Mouse (Mus musculus): ENCODE results near the gene Ppargc1a.

Ppargc1a gene

GRCm38 (mm10) chr5:51567659-51568058 lies at the start of gene Ppargc1a:
Gene Ppargc1a (minus strand): TSS chr5:51567726.
- DNase-seq (ENCODE audit: low spot score in 2 of 2): no peak

- no peak for DNase-seq (ENCODE audit: low spot score in 2 of 2)
These were observed 49.4 kb upstream of the Ppargc1a start for GRCm38 (mm10) chr5:51616877-51617276.

GRCm38 (mm10) chr5:51612049-51612448 lies 44.5 kb upstream of the Ppargc1a start:
- DNase-seq (ENCODE audit: low spot score in 2 of 2): no peak

GRCm38 (mm10) chr5:51607686-51608480 lies 40.4 kb upstream of the Ppargc1a start:
- DNase-seq (ENCODE audit: low spot score in 2 of 2): no peak

DNA sequence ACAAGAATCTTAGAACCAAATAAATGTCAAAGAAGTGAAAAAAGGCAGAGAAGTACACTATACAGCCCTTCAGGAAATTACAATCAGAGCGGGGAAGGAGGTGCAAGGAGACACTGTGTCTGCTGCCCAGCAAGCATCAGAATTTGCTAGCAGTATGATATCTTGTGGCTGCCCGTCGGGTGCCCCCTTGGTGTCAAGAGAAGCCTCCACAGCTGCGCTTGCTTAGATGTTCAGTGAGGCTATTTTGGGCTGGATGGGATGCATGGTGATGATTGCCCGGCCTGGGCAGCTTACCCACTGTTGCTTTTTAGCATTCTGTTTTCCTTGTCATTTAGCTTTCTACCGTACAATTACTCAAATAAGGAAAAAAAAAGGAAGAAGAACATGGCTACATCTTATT lies 32.0 kb upstream of the Ppargc1a start:
- DNase-seq (ENCODE audit: low spot score in 2 of 2): no peak

DNA sequence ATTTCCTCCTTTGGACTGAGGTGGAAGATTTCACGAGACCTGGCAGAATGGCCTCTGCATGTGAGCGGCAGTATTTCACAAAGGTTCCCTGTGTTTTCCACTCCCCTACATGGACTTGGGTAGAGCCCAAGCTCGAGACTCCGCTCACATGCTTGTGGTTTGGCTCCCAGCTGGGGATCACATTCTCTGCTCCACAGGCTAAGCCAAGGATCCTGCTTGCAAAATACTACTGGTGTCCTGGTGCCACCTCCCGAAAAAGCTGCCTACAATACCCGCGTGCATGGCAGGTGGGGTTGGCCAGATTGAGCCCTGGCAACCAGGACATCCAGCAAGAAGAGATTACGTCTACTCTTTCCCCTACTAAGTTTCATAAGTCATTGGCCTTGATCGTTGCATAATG lies 28.1 kb upstream of the Ppargc1a start:
- DNase-seq (ENCODE audit: low spot score in 2 of 2): no peak

DNA sequence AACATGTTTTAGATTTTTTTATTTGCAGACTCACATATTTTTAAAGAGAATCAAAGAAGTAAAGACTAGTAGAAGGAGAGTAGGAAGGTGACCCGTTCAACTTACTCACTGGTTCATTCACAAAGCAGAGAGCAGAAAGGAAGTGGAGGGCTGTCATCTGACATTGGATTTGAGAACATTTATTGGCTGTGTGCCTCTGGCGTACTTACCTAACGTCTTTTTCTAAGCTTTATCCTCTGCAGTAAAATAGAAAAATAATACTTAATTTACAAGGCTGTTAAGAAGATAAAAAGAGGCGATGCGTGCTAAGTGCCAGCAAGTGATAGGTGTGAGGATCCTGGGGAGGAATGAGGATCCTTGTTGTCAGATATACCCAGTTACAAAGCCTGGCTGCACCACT lies 24.7 kb upstream of the Ppargc1a start:
- no peak for DNase-seq (ENCODE audit: low spot score in 2 of 2)

GRCm38 (mm10) chr5:51591537-51592154 lies 24.1 kb upstream of the Ppargc1a start:
- DNase-seq (ENCODE audit: low spot score in 2 of 2): no peak

DNA sequence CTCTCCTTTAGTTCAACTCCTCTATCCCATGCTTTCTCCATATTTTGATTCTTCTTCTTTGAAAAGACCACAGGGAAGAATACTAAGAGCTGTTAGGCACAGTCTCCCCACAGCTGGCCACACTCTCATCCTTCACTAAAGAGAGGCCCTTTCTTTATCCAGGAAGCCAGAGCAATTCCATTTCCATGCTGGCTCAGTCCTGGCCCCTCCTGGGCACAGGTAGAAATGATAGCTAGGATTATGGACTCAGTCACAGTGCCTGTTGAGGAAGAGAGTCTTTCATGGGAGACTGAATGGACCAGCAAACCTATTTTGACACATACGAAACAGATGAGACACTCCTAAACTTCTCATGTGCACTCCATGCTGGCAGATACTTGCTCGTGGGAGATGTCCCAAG lies 18.7 kb upstream of the Ppargc1a start:
- DNase-seq (ENCODE audit: low spot score in 2 of 2): no peak

DNA sequence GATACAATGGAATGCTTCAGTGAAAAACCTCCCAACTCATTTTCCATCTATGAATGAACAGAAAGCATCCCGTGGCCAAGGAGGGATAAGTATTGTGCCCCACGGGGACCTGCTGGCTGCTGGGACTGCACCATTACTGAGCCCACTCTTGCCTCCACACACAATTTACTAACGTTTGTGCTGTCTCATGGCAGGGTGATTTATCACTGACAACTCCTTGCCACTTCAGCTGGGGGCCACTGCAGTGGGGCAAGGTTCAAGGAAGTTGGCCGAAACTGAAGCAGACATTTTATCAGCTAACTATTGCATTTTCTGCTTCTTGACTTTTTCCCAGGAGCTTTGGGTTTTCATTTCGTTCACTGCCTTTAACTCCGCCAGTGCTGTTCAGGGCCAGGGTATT lies 17.5 kb upstream of the Ppargc1a start:
- no peak for DNase-seq (ENCODE audit: low spot score in 2 of 2)

DNA sequence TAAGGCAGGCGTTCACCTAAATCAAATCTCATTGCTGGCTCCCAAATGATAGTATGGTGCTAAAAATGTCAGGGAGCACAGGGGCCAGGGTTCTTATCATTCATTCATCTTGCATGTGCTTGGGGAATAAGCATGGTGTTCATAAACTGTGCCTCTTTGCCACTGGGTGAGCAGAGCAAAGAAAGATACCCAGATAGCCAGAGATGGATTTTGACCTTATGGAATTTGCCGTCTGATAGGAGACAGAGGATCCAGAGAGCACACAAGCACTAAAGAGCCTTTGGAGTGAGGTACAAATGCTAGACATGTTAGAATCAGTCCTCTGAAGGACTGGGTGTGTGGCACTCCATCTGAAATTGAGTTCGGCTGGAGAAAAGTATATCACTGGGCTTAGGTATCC lies 16.7 kb upstream of the Ppargc1a start:
- no peak for DNase-seq (ENCODE audit: low spot score in 2 of 2)

GRCm38 (mm10) chr5:51583632-51584031 lies 16.1 kb upstream of the Ppargc1a start:
- no peak for DNase-seq (ENCODE audit: low spot score in 2 of 2)

- no peak for DNase-seq (ENCODE audit: low spot score in 2 of 2)
These were observed 15.5 kb upstream of the Ppargc1a start for GRCm38 (mm10) chr5:51583030-51583429.

DNA sequence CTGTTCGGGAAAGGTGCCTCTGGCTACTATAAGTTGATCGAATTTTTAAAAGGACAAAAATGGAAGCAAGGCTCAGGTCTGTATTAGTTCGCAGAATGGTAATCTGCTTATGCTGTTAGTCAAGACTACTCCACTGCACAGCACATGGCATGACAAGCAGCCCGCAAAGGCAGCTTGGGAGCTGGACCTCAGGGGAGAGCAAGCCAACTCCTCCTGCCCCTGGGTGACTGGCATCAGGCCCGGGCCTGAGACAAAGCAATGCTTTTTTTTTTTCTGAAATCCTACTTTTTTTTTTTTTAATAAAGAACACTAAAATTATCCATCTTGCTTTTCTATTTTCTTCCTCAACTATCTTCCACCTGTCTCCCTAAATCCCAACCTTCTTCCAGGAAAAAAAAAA lies 15.1 kb upstream of the Ppargc1a start:
- DNase-seq (ENCODE audit: low spot score in 2 of 2): no peak

GRCm38 (mm10) chr5:51577594-51577993 lies 10.1 kb upstream of the Ppargc1a start:
- no peak for DNase-seq (ENCODE audit: low spot score in 2 of 2)

GRCm38 (mm10) chr5:51573770-51574169 lies 6.2 kb upstream of the Ppargc1a start:
- DNase-seq (ENCODE audit: low spot score in 2 of 2): no peak

DNA sequence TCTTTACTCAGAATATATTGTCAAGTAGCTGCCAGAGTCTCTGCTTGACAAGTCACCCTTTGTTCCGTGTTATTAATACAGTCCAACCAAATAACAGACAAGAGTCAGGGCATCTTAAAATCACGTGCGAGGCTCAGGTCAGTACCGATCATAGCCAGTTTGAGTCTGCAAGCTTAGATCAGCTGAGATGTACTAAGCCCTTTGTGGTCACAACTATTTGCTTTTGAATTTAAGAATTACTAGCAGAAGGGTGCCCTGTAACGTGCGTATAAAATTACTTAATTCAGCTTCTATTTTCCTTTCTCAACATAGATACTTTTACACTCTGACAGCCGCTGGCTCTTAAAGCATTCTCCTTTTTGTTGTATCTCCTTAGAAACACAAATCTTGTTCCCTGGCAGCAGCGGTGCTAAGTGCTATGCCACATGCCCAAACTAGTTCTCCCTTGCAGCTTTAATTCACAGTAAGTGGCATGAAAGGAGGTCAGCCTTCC lies 718 bp upstream of the Ppargc1a start:
- no peak for DNase-seq (ENCODE audit: low spot score in 2 of 2)

GRCm38 (mm10) chr5:51565672-51566071 lies 1.9 kb downstream of the Ppargc1a start:
- DNase-seq (ENCODE audit: low spot score in 2 of 2): no peak

GRCm38 (mm10) chr5:51565038-51565437 lies 2.5 kb downstream of the Ppargc1a start:
- DNase-seq (ENCODE audit: low spot score in 2 of 2): no peak

- DNase-seq (ENCODE audit: low spot score in 2 of 2): no peak
These were observed 4.0 kb downstream of the Ppargc1a start for GRCm38 (mm10) chr5:51563574-51563973.

GRCm38 (mm10) chr5:51557607-51558278 lies 9.8 kb downstream of the Ppargc1a start:
- DNase-seq (ENCODE audit: low spot score in 2 of 2): no peak

GRCm38 (mm10) chr5:51553671-51554070 lies 13.9 kb downstream of the Ppargc1a start:
- DNase-seq (ENCODE audit: low spot score in 2 of 2): no peak

DNA sequence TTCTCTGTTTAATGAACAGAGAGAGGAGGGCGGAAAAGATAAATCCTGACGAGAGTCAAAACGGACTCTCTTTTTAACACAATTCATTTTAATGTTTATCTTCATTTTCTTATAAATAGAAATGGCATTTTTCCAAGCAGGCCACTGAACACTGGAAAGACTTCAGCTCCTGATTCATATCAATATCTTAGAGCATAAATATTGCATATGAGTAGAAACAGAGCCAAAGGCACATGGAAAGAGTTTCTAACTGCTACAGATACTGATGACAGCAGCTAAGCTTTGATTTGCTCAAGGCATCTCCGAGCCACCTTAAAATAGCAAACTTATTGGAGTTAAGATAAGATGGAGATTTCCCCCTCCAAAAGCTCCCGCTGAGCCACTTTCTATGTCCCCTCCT lies 14.3 kb downstream of the Ppargc1a start:
- DNase-seq (ENCODE audit: low spot score in 2 of 2): no peak

Data from spleen, postnatal 14 days (tissue).